Mouse (Mus musculus) G1E (cell line): ENCODE measurements around the gene E2f8. TPM values are rescaled to one million over a fixed set of nuclear protein-coding genes. Genes with fewer than 3 reads are reported as not detected.

Experiments
- ATAC-seq: 2 replicates; pipeline ENCODE4 v1.8.0; 2016; ENCODE audit warnings: mild to moderate bottlenecking; ENCODE audit not compliant: insufficient number of reproducible peaks, poor library complexity, low FRiP score, severe bottlenecking; ENCODE audit errors: extremely low read depth
- DNase-seq: peaks from one replicate; pipeline ENCODE4 v3.0.0; 2012; ENCODE audit warnings: low spot score
- H3K27me3 ChIP-seq: 2 replicates; pipeline ENCODE4 v1.6.1; 2012; ENCODE audit warnings: mild to moderate bottlenecking, low read length, inconsistent platforms; ENCODE audit not compliant: insufficient read depth
- H3K36me3 ChIP-seq: replicated peaks from 2 replicates; pipeline ENCODE3; 2012; ENCODE audit warnings: mild to moderate bottlenecking, inconsistent platforms
- H3K4me1 ChIP-seq: 2 replicates; pipeline ENCODE4 v1.6.1; 2012; ENCODE audit warnings: low read depth, low read length, inconsistent platforms, mixed read lengths; ENCODE audit not compliant: insufficient read depth
- H3K4me3 ChIP-seq: 2 replicates; pipeline ENCODE4 v1.5.1; 2012; ENCODE audit warnings: low read depth, mild to moderate bottlenecking, inconsistent platforms, low read length, moderate library complexity, mixed read lengths
- H3K9me3 ChIP-seq: replicated peaks from 2 replicates; pipeline ENCODE4 v1.6.1; 2012; ENCODE audit warnings: inconsistent platforms
- CTCF ChIP-seq: IDR thresholded peaks from 2 replicates; pipeline ENCODE4 v1.5.1; 2012; ENCODE audit warnings: low read depth, low read length, inconsistent platforms, mixed read lengths
- GATA1 ChIP-seq: IDR thresholded peaks from 2 replicates; pipeline ENCODE4 v1.6.1; 2012; ENCODE audit warnings: borderline replicate concordance, low read length, inconsistent platforms, mixed read lengths
- GATA2 ChIP-seq: IDR thresholded peaks from 2 replicates; pipeline ENCODE4 v1.6.1; 2012; ENCODE audit warnings: low read depth, low read length, inconsistent platforms, borderline replicate concordance
- POLR2AphosphoS5 ChIP-seq: IDR thresholded peaks from 2 replicates; pipeline ENCODE4 v1.6.1; 2012; ENCODE audit warnings: low read depth, low read length, inconsistent platforms; ENCODE audit not compliant: insufficient replicate concordance
- TAL1 ChIP-seq: conservative IDR thresholded peaks from 2 replicates; pipeline ENCODE4 v1.6.1; 2012; ENCODE audit warnings: low read depth, low read length, inconsistent platforms, mixed read lengths
- polyA plus RNA-seq: library from polyadenylated mRNA; stranded (reverse); fragments of >175 nt; gene quantifications from 2 replicates; pipeline ENCODE4 v1.2.3, GENCODE M21; 2012
- total RNA-seq, 2 experiments: library from RNA; stranded (forward) in 1 of 2; stranded (reverse) in 1 of 2; fragments of 200-1000 nt in 1 of 2; fragments of >200 nt in 1 of 2; fragmentation: Nextera tagmentation in 1 of 2; gene quantifications; 2 replicates each; pipeline ENCODE4 v1.2.3; 2014 to 2017

Gene E2f8
- total and polyA plus RNA-seq, 3 experiments, result 25.0 to 133 (median 35.0) TPM

GRCm38 (mm10) chr7:48917988-48918387 is 36.6 kb upstream of the E2f8 start:
- no peaks in the 10 kb centered on the region for H3K36me3 ChIP-seq
- H3K27me3 ChIP-seq, result no peaks in the 10 kb centered on the region
- no peaks in the 10 kb centered on the region for H3K4me1 ChIP-seq
- no peak overlapping the region for H3K4me3 ChIP-seq
- DNase-seq (no peak), ATAC-seq (no peak)
- no peaks in the 10 kb centered on the region for H3K9me3 ChIP-seq
- TF ChIP-seq GATA2, result no peak
- TF ChIP-seq CTCF, result no peak
- no peak for TF ChIP-seq POLR2AphosphoS5
- no peak for TF ChIP-seq GATA1
- no peak for TF ChIP-seq TAL1

DNA sequence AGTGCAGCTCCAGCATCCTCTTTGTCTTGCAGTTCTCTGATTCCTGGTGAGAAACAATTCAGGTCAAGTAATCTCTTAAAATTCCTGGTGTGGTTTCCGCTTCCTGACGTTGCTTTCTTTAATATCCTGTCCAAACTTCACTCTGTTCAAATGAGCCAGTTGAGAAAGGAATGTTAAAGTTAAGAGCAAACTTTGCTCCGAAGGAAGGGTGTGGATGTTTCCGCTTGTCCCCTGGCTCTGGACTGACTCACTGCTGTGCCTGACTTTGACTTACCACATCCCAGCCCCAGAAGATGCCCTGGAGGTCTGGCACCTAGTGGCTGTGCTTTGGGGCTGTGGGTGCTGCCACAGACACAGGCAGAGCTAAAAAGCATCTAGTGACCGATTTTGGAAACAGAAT is 36.1 kb upstream of the E2f8 start:
- no peak for TF ChIP-seq TAL1
- TF ChIP-seq GATA1, result no peak
- TF ChIP-seq CTCF, result no peak
- no peak for TF ChIP-seq POLR2AphosphoS5
- TF ChIP-seq GATA2, result no peak
- Histone ChIP-seq H3K9me3 (no peaks in the 10 kb centered on the region), H3K36me3 (no peaks in the 10 kb centered on the region), H3K4me1 (no peaks in the 10 kb centered on the region), H3K4me3 (no peak overlapping the region), H3K27me3 (no peaks in the 10 kb centered on the region)
- DNase-seq (no peak), ATAC-seq (no peak)

DNA sequence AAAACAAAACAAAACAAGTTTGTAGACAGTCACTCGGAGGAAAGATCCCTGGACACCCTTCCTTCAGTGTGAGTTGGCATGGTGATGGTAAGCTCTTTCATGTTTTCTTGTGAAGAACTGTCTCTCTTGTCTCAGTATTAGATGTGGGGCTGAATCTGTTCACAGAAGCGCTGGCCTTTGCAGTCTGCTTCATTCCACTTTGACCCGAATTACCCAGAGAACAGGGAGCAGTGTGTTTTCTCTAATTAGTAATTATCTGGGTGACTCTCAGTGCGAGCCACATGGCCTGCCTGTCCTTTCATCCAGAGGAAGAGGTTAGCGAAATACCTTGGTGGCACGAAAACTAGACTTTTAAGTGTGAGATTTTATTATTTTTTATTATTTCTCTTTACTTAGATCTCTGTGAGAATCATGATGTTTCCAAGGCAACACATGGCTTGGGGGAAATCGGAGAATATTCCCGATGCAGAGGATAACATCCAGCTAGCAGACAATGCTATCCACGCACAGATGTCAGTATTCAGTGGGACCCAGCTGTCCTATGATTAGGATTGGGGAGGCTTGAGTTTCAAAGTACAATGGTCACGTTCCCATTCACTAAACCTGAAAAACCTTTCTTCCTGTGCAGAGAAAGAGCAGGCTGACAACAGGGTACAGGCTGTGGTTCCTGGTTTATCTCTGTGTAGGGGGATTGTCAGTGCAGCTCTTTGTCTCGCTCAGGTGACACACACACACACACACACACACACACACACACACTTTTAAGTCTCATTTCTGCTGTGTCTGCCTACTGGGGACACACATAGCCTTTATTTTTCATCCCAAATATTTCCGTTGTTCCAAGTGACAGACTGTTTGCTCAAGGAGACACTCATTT is 33.5 kb upstream of the E2f8 start:
- Histone ChIP-seq H3K36me3 (no peaks in the 10 kb centered on the region), H3K9me3 (no peaks in the 10 kb centered on the region), H3K4me1 (no peaks in the 10 kb centered on the region), H3K27me3 (no peaks in the 10 kb centered on the region), H3K4me3 (no peak overlapping the region)
- DNase-seq (no peak), ATAC-seq (no peak)
- TF ChIP-seq GATA2, result no peak
- no peak for TF ChIP-seq CTCF
- no peak for TF ChIP-seq POLR2AphosphoS5

DNA sequence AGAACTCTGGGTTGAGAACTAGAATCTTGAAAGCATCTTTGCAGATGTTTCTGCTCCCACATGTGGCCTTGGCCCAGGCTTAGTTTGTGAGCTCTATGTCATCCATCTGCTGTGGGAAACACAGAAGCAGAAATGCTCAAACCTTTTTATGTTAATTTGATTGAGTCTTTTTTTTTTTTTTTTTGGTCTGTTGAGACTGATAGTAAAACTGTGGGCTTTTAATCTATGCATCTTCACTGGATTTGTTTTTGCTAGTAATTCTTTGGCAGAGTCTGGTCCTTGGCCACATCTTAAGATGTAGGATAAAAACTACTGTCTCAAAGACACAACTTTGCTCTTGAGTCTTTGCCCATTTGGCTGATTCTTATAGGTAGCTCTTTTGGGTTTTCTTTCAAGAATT is 29.8 kb upstream of the E2f8 start:
- Histone ChIP-seq H3K4me1 (peaks cover 16% of the 10 kb centered on the region), H3K27me3 (no peaks in the 10 kb centered on the region), H3K4me3 (no peak overlapping the region), H3K36me3 (no peaks in the 10 kb centered on the region), H3K9me3 (no peaks in the 10 kb centered on the region)
- DNase-seq (no peak), ATAC-seq (no peak)
- no peak for TF ChIP-seq GATA1
- TF ChIP-seq TAL1, result no peak

- no peaks in the 10 kb centered on the region for H3K9me3 ChIP-seq
- no peaks in the 10 kb centered on the region for H3K36me3 ChIP-seq
- TF ChIP-seq GATA1 (no peak), POLR2AphosphoS5 (no peak), TAL1 (no peak)
- ATAC-seq (no peak), DNase-seq (no peak)
- H3K27me3 ChIP-seq, result no peaks in the 10 kb centered on the region
- no peak overlapping the region for H3K4me3 ChIP-seq
- peaks cover 16% of the 10 kb centered on the region for H3K4me1 ChIP-seq
These were observed 28.9 kb upstream of the E2f8 start for GRCm38 (mm10) chr7:48910282-48910681.

- H3K36me3 ChIP-seq, result no peaks in the 10 kb centered on the region
- no peak for TF ChIP-seq TAL1
- TF ChIP-seq CTCF, result no peak
- TF ChIP-seq GATA1, result no peak
- no peak for TF ChIP-seq POLR2AphosphoS5
- no peak for TF ChIP-seq GATA2
- H3K4me1 ChIP-seq, result peaks cover 16% of the 10 kb centered on the region
- DNase-seq, result no peak
- no peak overlapping the region for H3K4me3 ChIP-seq
- H3K9me3 ChIP-seq, result no peaks in the 10 kb centered on the region
- no peak for ATAC-seq
- H3K27me3 ChIP-seq, result no peaks in the 10 kb centered on the region
These were observed 27.9 kb upstream of the E2f8 start for GRCm38 (mm10) chr7:48909342-48909671.
